Mouse (Mus musculus) cortical plate, adult 2 months (tissue): ENCODE results near the gene Crybb1. TPM values are rescaled to one million over a fixed set of nuclear protein-coding genes. Genes with fewer than 3 reads are reported as not detected.

Source experiments
- H3K27ac ChIP-seq: fragments of 200-500 bp; 2 replicates; pipeline ENCODE4 v1.5.1; 2012; ENCODE audit warnings: low read length, control low read depth, inconsistent platforms; ENCODE audit not compliant: insufficient read depth
- H3K4me1 ChIP-seq: fragments of 200-500 bp; 2 replicates; pipeline ENCODE4 v1.6.1; 2011; ENCODE audit warnings: low read length; ENCODE audit not compliant: control insufficient read depth, insufficient read depth
- H3K4me3 ChIP-seq: fragments of 200-500 bp; 2 replicates; pipeline ENCODE4 v1.5.1; 2011; ENCODE audit warnings: mild to moderate bottlenecking, low read length, control low read depth; ENCODE audit not compliant: insufficient read depth
- CTCF ChIP-seq: fragments of 200-500 bp; IDR thresholded peaks from 2 replicates; pipeline ENCODE4 v1.5.1; 2011; ENCODE audit warnings: mild to moderate bottlenecking, control low read depth, low read length; ENCODE audit not compliant: insufficient read depth; ENCODE audit errors: extremely low read depth
- POLR2A ChIP-seq: fragments of 200-500 bp; IDR thresholded peaks from 2 replicates; pipeline ENCODE4 v1.6.1; 2011; ENCODE audit warnings: mild to moderate bottlenecking, low read length, control low read depth; ENCODE audit not compliant: insufficient read depth; ENCODE audit errors: extremely low read depth
- polyA plus RNA-seq: library from polyadenylated mRNA; depleted of rRNA; stranded (reverse); fragments of >200 nt; gene quantifications from 2 replicates; pipeline ENCODE4 v1.2.3, GENCODE M21; 2012

Crybb1 gene
- polyA plus RNA-seq, 1 experiment: 7.5 TPM

- Histone ChIP-seq H3K4me1 (peaks cover 9% of the 10 kb centered on the region), H3K4me3 (peak overlapping the region; percentile 61; the same call in 1 of the 2 replicates), H3K27ac (no peak overlapping the region)
- no peak for TF ChIP-seq POLR2A
- TF ChIP-seq CTCF: no peak
Measured at GRCm38 (mm10) chr5:112275021-112275804, 19.6 kb downstream of the Crybb1 start.

- H3K27ac ChIP-seq: peak within 1 kb of the TSS; percentile 61
- H3K4me1 ChIP-seq: peaks cover 8% of the 10 kb centered on the region
- TF ChIP-seq CTCF: no peak
- TF ChIP-seq POLR2A: peak; percentile 99
- H3K4me3 ChIP-seq: peak within 1 kb of the TSS; percentile 61
Measured at GRCm38 (mm10) chr5:112276267-112276873, 20.8 kb downstream of the Crybb1 start, which contains the start of gene Tpst2. Gene Tpst2 (plus strand): TSS chr5:112276691.

GRCm38 (mm10) chr5:112276907-112277348 lies 21.3 kb downstream of the Crybb1 start:
- Histone ChIP-seq H3K4me3 (peak overlapping the region; percentile 61), H3K27ac (peak overlapping the region; percentile 61), H3K4me1 (peaks cover 6% of the 10 kb centered on the region)
- TF ChIP-seq CTCF (no peak), POLR2A (no peak)

GRCm38 (mm10) chr5:112277906-112278470 lies 22.4 kb downstream of the Crybb1 start:
- Histone ChIP-seq H3K4me1 (peaks cover 6% of the 10 kb centered on the region), H3K27ac (no peak overlapping the region), H3K4me3 (peak overlapping the region; percentile 61; the same call in 1 of the 2 replicates)
- TF ChIP-seq CTCF: no peak
- TF ChIP-seq POLR2A: no peak

GRCm38 (mm10) chr5:112279181-112280021 lies 23.8 kb downstream of the Crybb1 start:
- H3K4me3 ChIP-seq: no peak overlapping the region
- peaks cover 6% of the 10 kb centered on the region for H3K4me1 ChIP-seq
- H3K27ac ChIP-seq: no peak overlapping the region
- no peak for TF ChIP-seq POLR2A
- no peak for TF ChIP-seq CTCF

- no peak overlapping the region for H3K4me3 ChIP-seq
- H3K27ac ChIP-seq: no peak overlapping the region; the same call in 1 of the 2 replicates
- H3K4me1 ChIP-seq: peaks cover 6% of the 10 kb centered on the region
- no peak for TF ChIP-seq POLR2A
- TF ChIP-seq CTCF: no peak
Measured at GRCm38 (mm10) chr5:112280151-112280550, 24.5 kb downstream of the Crybb1 start.

GRCm38 (mm10) chr5:112280863-112281660 lies 25.4 kb downstream of the Crybb1 start:
- TF ChIP-seq CTCF (no peak), POLR2A (no peak)
- Histone ChIP-seq H3K27ac (no peak overlapping the region), H3K4me3 (no peak overlapping the region), H3K4me1 (peaks cover 9% of the 10 kb centered on the region)

- H3K4me3 ChIP-seq: no peak overlapping the region
- TF ChIP-seq POLR2A: no peak
- no peak overlapping the region for H3K27ac ChIP-seq
- peaks cover 9% of the 10 kb centered on the region for H3K4me1 ChIP-seq
Measured at GRCm38 (mm10) chr5:112281676-112282075, 26.1 kb downstream of the Crybb1 start.
